Mouse (Mus musculus): ENCODE results near the gene Kif26a. TPM values are rescaled to one million over a fixed set of nuclear protein-coding genes. Genes with fewer than 3 reads are reported as not detected.

Kif26a gene
- total and polyA plus RNA-seq, 3 experiments = 7.3 to 12.0 (median 10.7) TPM

DNA sequence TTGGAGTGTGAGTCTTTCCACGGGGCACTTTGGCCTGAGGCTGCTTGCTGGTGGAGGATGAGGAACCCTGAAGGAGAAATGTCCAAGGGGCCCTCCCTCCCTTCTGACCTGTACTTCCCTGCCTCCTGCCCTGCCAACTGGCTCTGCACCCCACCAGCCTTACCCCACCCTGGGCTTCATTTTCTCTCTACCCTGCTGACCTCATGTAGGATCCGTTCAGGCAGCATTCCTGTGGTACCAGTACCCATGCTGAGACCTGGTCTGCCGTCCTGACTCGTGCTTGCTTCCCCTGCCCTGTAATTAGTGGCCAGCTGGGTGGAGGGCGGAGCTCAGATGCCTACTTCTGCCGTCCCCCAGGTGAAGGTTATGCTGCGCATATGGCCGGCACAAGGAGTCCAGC lies 26.2 kb downstream of the Kif26a start:
- H3K27me3 ChIP-seq (ENCODE audit: control insufficient read depth, insufficient read depth, low read length) = no peaks in the 10 kb centered on the region
- TF ChIP-seq CTCF (IDR thresholded peaks at IDR 0.05) = no peak
- WGBS = 77% methylated on average over 8 of the region's 8 CpGs
- no peaks in the 10 kb centered on the region for H3K36me3 ChIP-seq (ENCODE audit: control insufficient read depth, insufficient read depth, low read length)
- DNase-seq = no peak
- peaks cover 9% of the 10 kb centered on the region for H3K4me1 ChIP-seq (ENCODE audit: control insufficient read depth, insufficient read depth, low read length)
- no peak overlapping the region for H3K9ac ChIP-seq (ENCODE audit: low read depth, low read length)
- no peak overlapping the region for H3K4me3 ChIP-seq
- no peaks in the 10 kb centered on the region for H3K79me2 ChIP-seq (replicated peaks; ENCODE audit: control insufficient read depth, insufficient read depth, low read length)
- H3K27ac ChIP-seq = no peak overlapping the region
- intact Hi-C loops (cut with DNase I) = no loop called here

DNA sequence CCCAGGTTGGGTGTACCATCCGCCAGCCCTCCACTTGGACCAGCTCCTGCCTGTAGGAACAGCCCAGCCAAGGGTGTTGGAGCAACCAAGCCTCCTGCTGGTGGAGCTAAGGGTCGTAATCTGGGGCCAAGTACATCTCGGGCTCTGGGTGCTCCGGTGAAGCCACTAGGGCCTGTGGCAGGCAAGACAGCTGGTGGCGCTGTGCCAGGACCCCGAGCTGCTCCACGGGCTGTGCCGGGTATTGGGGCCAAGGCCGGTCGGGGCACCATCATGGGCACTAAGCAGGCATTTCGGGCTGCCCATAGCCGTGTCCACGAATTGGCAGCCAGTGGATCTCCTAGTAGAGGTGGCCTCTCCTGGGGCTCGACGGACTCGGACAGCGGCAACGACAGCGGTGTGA lies 31.7 kb downstream of the Kif26a start:
- Histone ChIP-seq H3K9ac (ENCODE audit: low read depth, low read length) (no peak overlapping the region), H3K27ac (no peak overlapping the region), H3K79me2 (replicated peaks; ENCODE audit: control insufficient read depth, insufficient read depth, low read length) (no peaks in the 10 kb centered on the region), H3K4me1 (ENCODE audit: control insufficient read depth, insufficient read depth, low read length) (peaks cover 11% of the 10 kb centered on the region), H3K27me3 (ENCODE audit: control insufficient read depth, insufficient read depth, low read length) (no peaks in the 10 kb centered on the region), H3K36me3 (ENCODE audit: control insufficient read depth, insufficient read depth, low read length) (no peaks in the 10 kb centered on the region), H3K4me3 (no peak overlapping the region)
- no peak for TF ChIP-seq EP300 (IDR thresholded peaks at IDR 0.05; ENCODE audit: insufficient read depth, low read depth, low read length)
- TF ChIP-seq POLR2A (IDR thresholded peaks at IDR 0.05; ENCODE audit: insufficient read depth, low read depth, low read length) = no peak
- no peak for TF ChIP-seq CTCF (IDR thresholded peaks at IDR 0.05)
- DNase-seq = no peak
- intact Hi-C loops (cut with DNase I) = no loop called here
- WGBS = 92% methylated on average over 19 of the region's 19 CpGs

DNA sequence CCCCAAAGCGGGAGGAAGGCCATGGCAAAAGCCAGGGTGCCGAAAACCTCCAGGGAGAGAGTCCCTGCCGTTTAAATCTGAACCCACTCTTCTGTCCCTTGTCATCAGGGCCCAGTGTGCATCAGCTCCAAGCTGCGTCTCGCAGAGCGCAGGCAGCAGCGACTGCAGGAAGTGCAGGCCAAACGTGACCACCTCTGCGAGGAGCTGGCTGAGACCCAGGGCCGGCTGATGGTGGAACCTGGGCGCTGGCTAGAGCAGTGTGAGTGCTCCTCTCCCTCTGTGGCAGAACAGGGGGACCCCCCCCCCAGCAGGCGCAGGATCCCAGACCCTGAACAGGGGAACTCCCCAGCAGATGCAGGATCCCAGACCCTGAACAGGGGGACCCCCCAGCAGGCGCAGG lies 33.7 kb downstream of the Kif26a start:
- intact Hi-C loops (cut with DNase I) = no loop called here
- Histone ChIP-seq H3K9ac (ENCODE audit: low read depth, low read length) (no peak overlapping the region), H3K27ac (peak overlapping the region; percentile 15), H3K36me3 (ENCODE audit: control insufficient read depth, insufficient read depth, low read length) (no peaks in the 10 kb centered on the region), H3K4me3 (no peak overlapping the region), H3K27me3 (ENCODE audit: control insufficient read depth, insufficient read depth, low read length) (no peaks in the 10 kb centered on the region), H3K79me2 (replicated peaks; ENCODE audit: control insufficient read depth, insufficient read depth, low read length) (no peaks in the 10 kb centered on the region), H3K4me1 (ENCODE audit: control insufficient read depth, insufficient read depth, low read length) (peaks cover 25% of the 10 kb centered on the region)
- peak in 1 of 2 experiments; percentile 44 for DNase-seq
- WGBS = 49% methylated on average over 13 of the region's 13 CpGs
- TF ChIP-seq EP300 (IDR thresholded peaks at IDR 0.05; ENCODE audit: insufficient read depth, low read depth, low read length) = no peak
- no peak for TF ChIP-seq CTCF (IDR thresholded peaks at IDR 0.05)
- TF ChIP-seq POLR2A (IDR thresholded peaks at IDR 0.05; ENCODE audit: insufficient read depth, low read depth, low read length) = no peak

DNA sequence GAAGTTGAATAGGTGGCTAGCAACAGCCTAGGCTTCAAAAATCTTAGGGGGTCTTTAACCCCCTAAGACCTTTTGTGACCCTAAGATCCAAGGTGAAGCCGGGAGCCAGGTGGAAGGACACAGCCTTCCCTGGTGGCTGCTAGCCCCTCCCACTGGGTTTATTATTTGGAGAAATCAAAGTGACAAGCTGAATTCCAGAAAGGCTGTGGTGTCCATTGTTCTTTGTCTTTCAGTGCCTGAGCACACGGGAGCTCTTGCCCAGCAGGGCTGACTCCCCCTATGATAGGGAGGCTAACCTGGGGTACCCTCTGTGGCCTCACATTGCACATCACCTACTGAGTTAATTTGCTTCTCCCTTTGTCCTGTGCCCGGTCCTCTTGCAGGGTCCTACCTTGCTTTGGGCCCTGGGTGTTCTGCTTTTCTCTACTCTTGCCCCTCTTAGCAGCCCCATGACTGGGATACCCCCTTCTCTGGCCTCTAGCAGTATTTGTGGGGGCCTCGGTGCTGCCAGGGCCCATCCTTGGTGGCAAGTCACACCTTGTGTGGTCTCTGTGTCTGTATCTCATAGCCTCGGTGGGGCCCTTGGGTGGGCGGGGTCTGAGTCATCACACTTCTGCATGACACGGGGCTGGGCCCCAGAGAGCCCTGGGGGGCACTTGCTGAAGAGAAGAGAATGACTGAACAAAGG lies 36.1 kb downstream of the Kif26a start:
- no peak for DNase-seq
- Histone ChIP-seq H3K36me3 (ENCODE audit: control insufficient read depth, insufficient read depth, low read length) (no peaks in the 10 kb centered on the region), H3K79me2 (replicated peaks; ENCODE audit: control insufficient read depth, insufficient read depth, low read length) (no peaks in the 10 kb centered on the region), H3K4me1 (ENCODE audit: control insufficient read depth, insufficient read depth, low read length) (peaks cover 30% of the 10 kb centered on the region), H3K4me3 (no peak overlapping the region), H3K9ac (ENCODE audit: low read depth, low read length) (no peak overlapping the region), H3K27ac (peak overlapping the region; percentile 89), H3K27me3 (ENCODE audit: control insufficient read depth, insufficient read depth, low read length) (no peaks in the 10 kb centered on the region)
- intact Hi-C loops (cut with DNase I) = loop anchor here (2.0 kb wide), 1 partner anchor 13 kb away; no protein-coding TSS in a partner anchor
- TF ChIP-seq EP300 (IDR thresholded peaks at IDR 0.05; ENCODE audit: insufficient read depth, low read depth, low read length) = no peak
- TF ChIP-seq POLR2A (IDR thresholded peaks at IDR 0.05; ENCODE audit: insufficient read depth, low read depth, low read length) = no peak
- TF ChIP-seq CTCF (IDR thresholded peaks at IDR 0.05) = no peak
- WGBS = 50% methylated on average over 7 of the region's 7 CpGs

DNA sequence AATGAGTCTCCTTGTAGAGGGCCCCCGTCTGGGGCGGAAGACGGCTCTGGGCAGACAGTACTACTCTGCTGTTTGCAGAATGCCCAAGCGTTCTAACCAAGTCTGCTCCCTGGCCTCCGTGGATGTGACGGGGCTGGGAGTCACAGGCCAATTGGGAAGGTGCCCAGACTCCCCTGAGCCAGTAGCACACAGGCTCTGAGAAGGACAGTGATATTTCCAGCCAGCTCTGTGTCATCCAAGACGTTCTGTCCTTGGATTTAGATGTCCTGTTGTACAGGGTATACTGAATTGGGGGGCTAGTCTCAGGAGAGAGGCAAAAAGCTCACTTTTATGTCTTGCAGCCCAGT lies 36.6 kb downstream of the Kif26a start:
- peak; percentile 64 to 69 for DNase-seq
- intact Hi-C loops (cut with DNase I) = loop anchor here (2.0 kb wide), 1 partner anchor 14 kb away; no protein-coding TSS in a partner anchor
- Histone ChIP-seq H3K27me3 (ENCODE audit: control insufficient read depth, insufficient read depth, low read length) (no peaks in the 10 kb centered on the region), H3K36me3 (ENCODE audit: control insufficient read depth, insufficient read depth, low read length) (no peaks in the 10 kb centered on the region), H3K27ac (peak overlapping the region; percentile 89), H3K4me3 (no peak overlapping the region), H3K4me1 (ENCODE audit: control insufficient read depth, insufficient read depth, low read length) (peaks cover 32% of the 10 kb centered on the region), H3K9ac (ENCODE audit: low read depth, low read length) (no peak overlapping the region; the same call in 1 of the 2 replicates), H3K79me2 (replicated peaks; ENCODE audit: control insufficient read depth, insufficient read depth, low read length) (no peaks in the 10 kb centered on the region)
- no peak for TF ChIP-seq CTCF (IDR thresholded peaks at IDR 0.05)
- TF ChIP-seq EP300 (IDR thresholded peaks at IDR 0.05; ENCODE audit: insufficient read depth, low read depth, low read length) = no peak
- TF ChIP-seq POLR2A (IDR thresholded peaks at IDR 0.05; ENCODE audit: insufficient read depth, low read depth, low read length) = no peak
- 14% methylated on average over 7 of the region's 7 CpGs for WGBS

DNA sequence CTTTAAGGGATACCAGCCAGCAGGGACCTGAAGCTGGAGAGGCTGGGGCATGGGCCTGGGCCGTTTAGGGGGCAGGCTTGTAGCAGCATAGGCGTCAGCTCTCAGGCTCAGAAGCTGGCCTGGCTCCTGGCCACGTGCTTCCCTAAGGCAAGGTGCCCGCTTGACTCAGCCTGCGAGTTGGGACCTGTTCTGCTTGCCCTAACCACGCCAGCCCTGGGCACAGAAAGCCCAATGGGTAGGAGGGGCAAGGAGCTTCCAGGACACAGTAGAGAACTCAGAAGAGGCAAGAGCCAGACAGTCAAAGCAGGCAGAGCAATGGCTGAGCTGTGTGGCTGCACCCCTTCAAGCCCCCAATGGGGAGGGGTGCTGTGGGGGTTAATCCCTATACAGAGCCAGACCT lies 37.7 kb downstream of the Kif26a start:
- Histone ChIP-seq H3K27ac (peak overlapping the region; percentile 89), H3K36me3 (ENCODE audit: control insufficient read depth, insufficient read depth, low read length) (no peaks in the 10 kb centered on the region), H3K4me1 (ENCODE audit: control insufficient read depth, insufficient read depth, low read length) (peaks cover 32% of the 10 kb centered on the region), H3K27me3 (ENCODE audit: control insufficient read depth, insufficient read depth, low read length) (no peaks in the 10 kb centered on the region), H3K4me3 (no peak overlapping the region), H3K9ac (ENCODE audit: low read depth, low read length) (peak overlapping the region; percentile 46), H3K79me2 (replicated peaks; ENCODE audit: control insufficient read depth, insufficient read depth, low read length) (no peaks in the 10 kb centered on the region)
- DNase-seq = peak; percentile 69 to 71
- WGBS = 31% methylated on average over 6 of the region's 6 CpGs
- TF ChIP-seq POLR2A (IDR thresholded peaks at IDR 0.05; ENCODE audit: insufficient read depth, low read depth, low read length) (no peak), EP300 (IDR thresholded peaks at IDR 0.05; ENCODE audit: insufficient read depth, low read depth, low read length) (no peak), CTCF (IDR thresholded peaks at IDR 0.05) (no peak)
- intact Hi-C loops (cut with DNase I) = loop anchor here (1.0 to 2.0 kb wide), 2 partner anchors 15 to 36 kb away; no protein-coding TSS in a partner anchor
